Mouse (Mus musculus) hematopoietic stem cell, adult 5-6 weeks (primary cell): Measurements from ENCODE around the gene Bmf. TPM values are rescaled to one million over a fixed set of nuclear protein-coding genes. Genes with fewer than 3 reads are reported as not detected.

Experiments
- ATAC-seq, 2 experiments: fragments of 125-278 bp in 1 of 2; replicated peaks in 1 of 2; 2 replicates each; pipeline ENCODE4 v1.8.0; 2016 to 2017; ENCODE audit warnings: inconsistent platforms in 2 of 2, mild to moderate bottlenecking in 2 of 2, moderate number of reproducible peaks in 2 of 2, low read depth in 1 of 2, moderate TSS enrichment in 1 of 2; ENCODE audit not compliant: low FRiP score in 2 of 2, poor library complexity in 2 of 2, severe bottlenecking in 2 of 2, insufficient read depth in 1 of 2, low TSS enrichment in 1 of 2
- total RNA-seq: library from RNA; stranded (forward); fragments of 172-1452, 232-1000 nt; gene quantifications from 2 replicates; pipeline ENCODE4 v1.2.3, GENCODE M21; 2017

The Bmf gene
- total RNA-seq, 1 experiment from 2014 or later = 1.9 TPM

GRCm38 (mm10) chr2:118547541-118548016, 1.9 kb downstream of the Bmf start:
- ATAC-seq = no peak; a peak in 1 of 4 replicates

- ATAC-seq = no peak
These were observed 2.7 kb downstream of the Bmf start for GRCm38 (mm10) chr2:118546798-118547165.

- ATAC-seq = no peak
These were observed 3.2 kb downstream of the Bmf start for GRCm38 (mm10) chr2:118546104-118546797.

GRCm38 (mm10) chr2:118545242-118546103, 4.0 kb downstream of the Bmf start:
- peak; percentile 26 to 43; a peak in 2 of 4 replicates for ATAC-seq

GRCm38 (mm10) chr2:118543893-118544799, 5.3 kb downstream of the Bmf start:
- ATAC-seq = peak; percentile 18 to 40; a peak in 2 of 4 replicates

GRCm38 (mm10) chr2:118542971-118543573, 6.4 kb downstream of the Bmf start:
- ATAC-seq = no peak

- ATAC-seq = no peak
These were observed 7.8 kb downstream of the Bmf start for GRCm38 (mm10) chr2:118541716-118542115.

- ATAC-seq = peak; percentile 27 to 51; a peak in 3 of 4 replicates
These were observed 8.8 kb downstream of the Bmf start for GRCm38 (mm10) chr2:118540691-118541117.

- ATAC-seq = peak; percentile 15 to 37; a peak in 2 of 4 replicates
These were observed 9.5 kb downstream of the Bmf start for GRCm38 (mm10) chr2:118539881-118540516.

GRCm38 (mm10) chr2:118539040-118539439, 10.4 kb downstream of the Bmf start:
- no peak for ATAC-seq

- no peak for ATAC-seq
These were observed 12.3 kb downstream of the Bmf start for GRCm38 (mm10) chr2:118537226-118537625.

- ATAC-seq = no peak
These were observed 12.9 kb downstream of the Bmf start for GRCm38 (mm10) chr2:118536553-118536952.

GRCm38 (mm10) chr2:118536111-118536510, 13.4 kb downstream of the Bmf start:
- ATAC-seq = no peak

- peak; percentile 85 to 95 for ATAC-seq
These were observed 15.5 kb downstream of the Bmf start for GRCm38 (mm10) chr2:118533969-118534368.

- ATAC-seq = no peak
These were observed 16.4 kb downstream of the Bmf start for GRCm38 (mm10) chr2:118532855-118533675.

- ATAC-seq = no peak
These were observed 17.1 kb downstream of the Bmf start for GRCm38 (mm10) chr2:118532401-118532800.
